Mouse (Mus musculus): Measurements from ENCODE around the gene Rheb. TPM values are rescaled to one million over a fixed set of nuclear protein-coding genes. Genes with fewer than 3 reads are reported as not detected.
"Not testable (repeated sequence)": the region's sequence is repeated elsewhere in the genome, so short reads cannot be mapped to it uniquely, and the experiment has no call there.

Rheb gene
- polyA plus RNA-seq, 1 experiment from 2014 or later, result 228 TPM

DNA sequence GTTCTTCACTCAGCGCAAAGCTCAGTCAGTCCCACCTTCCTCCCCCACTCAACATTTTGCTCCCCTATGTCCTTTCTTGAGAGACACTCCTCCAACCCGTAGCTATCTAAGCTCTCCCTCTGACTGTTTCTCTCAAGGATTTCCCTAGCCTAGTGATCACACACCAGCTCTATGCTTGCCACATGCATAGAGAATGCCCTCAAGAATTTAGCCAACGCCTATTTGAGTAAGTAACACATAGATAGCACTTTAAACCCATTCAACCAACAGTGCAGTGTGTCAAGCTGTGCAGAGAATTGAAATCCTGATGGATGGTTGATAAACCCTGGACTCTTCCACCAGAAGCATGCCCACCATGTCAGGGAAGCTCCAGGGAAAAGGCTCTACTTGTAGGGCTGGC lies 10.5 kb downstream of the Rheb start:
- no peaks in the 10 kb centered on the region for H3K27me3 ChIP-seq (replicated peaks)
- no peak overlapping the region for H3K9ac ChIP-seq
- no peak overlapping the region for H3K27ac ChIP-seq

DNA sequence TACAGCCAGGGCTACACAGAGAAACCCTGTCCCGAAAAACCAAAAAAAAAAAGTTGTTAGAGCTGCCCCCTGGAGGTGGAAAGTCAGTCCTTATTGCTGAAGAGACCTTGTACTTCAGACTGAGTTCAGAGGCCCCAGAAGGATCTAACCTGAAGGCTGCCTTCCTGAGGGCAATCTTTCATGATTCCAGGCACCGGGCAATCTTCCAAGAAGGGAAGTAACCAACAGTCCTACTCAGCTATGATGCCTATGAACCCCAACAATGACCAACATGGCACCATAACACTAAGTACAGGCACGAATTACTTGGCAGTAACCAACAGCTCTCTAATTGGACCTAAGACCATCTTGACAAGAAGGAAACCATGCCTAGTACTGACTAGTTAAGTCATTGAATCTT lies 14.0 kb downstream of the Rheb start:
- no peaks in the 10 kb centered on the region for H3K9me3 ChIP-seq
- no peak overlapping the region for H3K4me2 ChIP-seq
- no peak overlapping the region for H3K27ac ChIP-seq
- no peak overlapping the region for H3K4me3 ChIP-seq
- no peaks in the 10 kb centered on the region for H3K27me3 ChIP-seq (replicated peaks)
- H3K9ac ChIP-seq, result no peak overlapping the region
- 97% methylated on average over 3 of the region's 3 CpGs for WGBS
- H3K4me1 ChIP-seq, result peaks cover 20% of the 10 kb centered on the region
- no peak for ATAC-seq (replicated peaks)
- no peaks in the 10 kb centered on the region for H3K36me3 ChIP-seq (replicated peaks)

More for the DNA sequence above, 10.5 kb downstream of the Rheb start:
- WGBS, result 92% methylated on average over 3 of the region's 3 CpGs
- no peak for ATAC-seq (replicated peaks)
- no peak overlapping the region for H3K4me2 ChIP-seq
- H3K36me3 ChIP-seq (replicated peaks), result no peaks in the 10 kb centered on the region
- H3K4me3 ChIP-seq, result no peak overlapping the region
- no peaks in the 10 kb centered on the region for H3K9me3 ChIP-seq
- H3K4me1 ChIP-seq, result peaks cover 6% of the 10 kb centered on the region; the same call in 1 of the 2 replicates

GRCm38 (mm10) chr5:24827173-24827572 lies 15.3 kb downstream of the Rheb start:
- Histone ChIP-seq H3K4me1 (peaks cover 21% of the 10 kb centered on the region), H3K9me3 (no peaks in the 10 kb centered on the region), H3K27me3 (replicated peaks) (no peaks in the 10 kb centered on the region), H3K36me3 (replicated peaks) (no peaks in the 10 kb centered on the region), H3K4me3 (no peak overlapping the region), H3K9ac (no peak overlapping the region), H3K27ac (no peak overlapping the region), H3K4me2 (no peak overlapping the region)
- no peak for ATAC-seq (replicated peaks)
- WGBS, result 90% methylated on average over 2 of the region's 2 CpGs

GRCm38 (mm10) chr5:24826056-24826770 lies 16.2 kb downstream of the Rheb start:
- H3K9me3 ChIP-seq, result no peaks in the 10 kb centered on the region
- H3K4me1 ChIP-seq, result peaks cover 25% of the 10 kb centered on the region
- H3K4me3 ChIP-seq, result no peak overlapping the region
- no peak for ATAC-seq (replicated peaks)
- H3K27me3 ChIP-seq (replicated peaks), result no peaks in the 10 kb centered on the region
- H3K4me2 ChIP-seq, result no peak overlapping the region
- WGBS, result 91% methylated on average over 9 of the region's 9 CpGs
- no peaks in the 10 kb centered on the region for H3K36me3 ChIP-seq (replicated peaks)
- no peak overlapping the region for H3K9ac ChIP-seq
- no peak overlapping the region for H3K27ac ChIP-seq

- Histone ChIP-seq H3K36me3 (replicated peaks) (no peaks in the 10 kb centered on the region), H3K9me3 (no peaks in the 10 kb centered on the region), H3K4me3 (no peak overlapping the region), H3K4me1 (peaks cover 26% of the 10 kb centered on the region), H3K27me3 (replicated peaks) (no peaks in the 10 kb centered on the region), H3K4me2 (no peak overlapping the region), H3K27ac (no peak overlapping the region), H3K9ac (no peak overlapping the region)
- WGBS, result 81% methylated on average over 4 of the region's 4 CpGs
- no peak for ATAC-seq (replicated peaks)
Observed at GRCm38 (mm10) chr5:24825365-24826055, 16.9 kb downstream of the Rheb start.

DNA sequence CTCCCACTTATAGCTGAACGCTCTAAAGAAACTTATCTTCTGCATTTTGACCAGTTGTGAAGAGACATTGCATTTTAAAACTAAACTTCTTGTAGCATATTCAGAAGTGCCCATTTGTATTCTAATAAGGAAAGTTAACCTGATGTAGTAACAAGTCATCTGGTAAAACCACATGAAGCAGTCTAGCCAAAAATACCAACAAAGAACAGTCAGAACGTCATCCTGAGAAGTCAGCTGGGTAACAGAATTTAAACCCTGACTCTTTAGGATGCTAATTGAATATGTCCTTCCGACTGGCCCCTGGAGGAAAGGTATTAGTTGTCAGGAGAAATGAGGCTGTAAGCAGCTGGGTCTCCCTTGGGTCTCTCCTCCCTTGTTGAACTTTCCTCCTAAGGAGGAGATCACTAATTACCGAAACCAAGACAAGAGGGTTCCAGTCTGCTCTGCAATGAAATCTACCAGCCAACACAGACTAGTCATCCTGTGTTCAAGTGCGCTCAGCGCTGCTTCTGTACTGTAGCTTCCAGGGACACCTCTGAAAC lies 18.5 kb downstream of the Rheb start:
- WGBS, result 69% methylated on average over 6 of the region's 6 CpGs
- no peak overlapping the region for H3K4me3 ChIP-seq

GRCm38 (mm10) chr5:24822781-24823180 lies 19.6 kb downstream of the Rheb start:
- no peak for ATAC-seq (replicated peaks)
- H3K9me3 ChIP-seq, result no peaks in the 10 kb centered on the region
- H3K27ac ChIP-seq, result no peak overlapping the region
- WGBS, result 74% methylated on average over 3 of the region's 3 CpGs
- no peaks in the 10 kb centered on the region for H3K27me3 ChIP-seq (replicated peaks)
- H3K4me2 ChIP-seq, result no peak overlapping the region
- no peak overlapping the region for H3K9ac ChIP-seq
- H3K4me1 ChIP-seq, result peaks cover 26% of the 10 kb centered on the region
- no peaks in the 10 kb centered on the region for H3K36me3 ChIP-seq (replicated peaks)
- H3K4me3 ChIP-seq, result no peak overlapping the region

More for the DNA sequence above, 18.5 kb downstream of the Rheb start:
- Histone ChIP-seq H3K9ac (no peak overlapping the region), H3K4me2 (no peak overlapping the region), H3K27ac (0 out of 2 replicates have a peak overlapping the region, but pooled peaks have one; percentile 3), H3K4me1 (peaks cover 26% of the 10 kb centered on the region), H3K9me3 (no peaks in the 10 kb centered on the region), H3K27me3 (replicated peaks) (no peaks in the 10 kb centered on the region), H3K36me3 (replicated peaks) (no peaks in the 10 kb centered on the region)
- no peak for ATAC-seq (replicated peaks)

DNA sequence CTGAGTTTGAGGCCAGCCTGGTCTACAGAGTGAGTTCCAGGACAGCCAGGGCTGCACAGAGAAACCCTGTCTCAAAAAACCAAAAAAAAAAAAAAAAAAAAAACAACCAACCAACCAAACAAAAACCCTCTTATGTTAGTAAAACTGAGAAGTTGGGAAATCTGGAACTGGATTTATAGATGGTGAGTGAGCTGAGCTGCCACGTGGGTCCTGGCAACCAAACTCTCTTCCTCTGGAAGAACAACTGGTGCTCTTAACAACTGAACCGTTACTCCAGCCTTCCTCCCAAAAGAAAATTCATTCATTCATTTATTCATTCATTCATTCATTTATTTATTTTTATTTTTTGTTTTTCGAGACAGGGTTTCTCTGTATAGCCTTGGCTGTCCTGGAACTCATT lies 20.2 kb downstream of the Rheb start:
- H3K4me2 ChIP-seq; H3K9me3 ChIP-seq; H3K27me3 ChIP-seq (replicated peaks); H3K9ac ChIP-seq; H3K27ac ChIP-seq; H3K36me3 ChIP-seq (replicated peaks); ATAC-seq (replicated peaks); H3K4me3 ChIP-seq: not testable (repeated sequence)
- peaks cover 26% of the 10 kb centered on the region for H3K4me1 ChIP-seq
- 90% methylated on average over 3 of the region's 3 CpGs for WGBS

- peaks cover 23% of the 10 kb centered on the region for H3K4me1 ChIP-seq
- ATAC-seq (replicated peaks), result no peak
- no peaks in the 10 kb centered on the region for H3K27me3 ChIP-seq (replicated peaks)
- H3K4me2 ChIP-seq, result no peak overlapping the region
- no peak overlapping the region for H3K27ac ChIP-seq
- WGBS, result 86% methylated on average over 3 of the region's 3 CpGs
- H3K4me3 ChIP-seq, result no peak overlapping the region
- H3K9ac ChIP-seq, result no peak overlapping the region
- 0 out of 2 replicates have a peak, but pooled peaks cover 10% of the 10 kb centered on the region for H3K36me3 ChIP-seq (replicated peaks)
- no peaks in the 10 kb centered on the region for H3K9me3 ChIP-seq
Observed at GRCm38 (mm10) chr5:24821403-24821841, 21.0 kb downstream of the Rheb start.

DNA sequence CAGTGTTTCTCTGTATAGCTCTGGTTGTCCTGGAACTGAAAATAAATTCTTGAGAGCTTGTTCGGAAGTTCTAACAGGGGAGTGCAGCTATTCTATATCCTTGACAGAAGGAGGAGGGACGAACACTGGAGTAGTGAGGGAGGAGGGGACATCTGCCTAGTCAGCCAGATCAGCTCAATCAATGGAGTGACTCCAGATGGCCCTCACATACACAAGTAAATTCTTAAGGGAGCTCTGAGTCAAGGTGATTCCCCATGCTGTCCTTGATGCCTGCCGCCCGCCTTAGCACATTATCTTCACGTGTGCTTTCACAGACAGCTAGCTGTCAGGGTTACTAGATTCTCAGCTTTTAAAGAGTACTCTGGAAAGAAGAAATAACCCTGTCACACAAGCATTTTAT lies 21.8 kb downstream of the Rheb start:
- no peak for ATAC-seq (replicated peaks)
- H3K9ac ChIP-seq, result no peak overlapping the region
- no peaks in the 10 kb centered on the region for H3K9me3 ChIP-seq
- H3K4me3 ChIP-seq, result no peak overlapping the region
- peaks cover 20% of the 10 kb centered on the region for H3K4me1 ChIP-seq
- H3K36me3 ChIP-seq (replicated peaks), result 0 out of 2 replicates have a peak, but pooled peaks cover 11% of the 10 kb centered on the region
- 53% methylated on average over 5 of the region's 5 CpGs for WGBS
- no peak overlapping the region for H3K4me2 ChIP-seq
- no peak overlapping the region for H3K27ac ChIP-seq
- no peaks in the 10 kb centered on the region for H3K27me3 ChIP-seq (replicated peaks)

- Histone ChIP-seq H3K36me3 (replicated peaks) (peaks cover 20% of the 10 kb centered on the region; the same call in 1 of the 2 replicates), H3K4me2 (no peak overlapping the region), H3K4me3 (no peak overlapping the region), H3K4me1 (peaks cover 5% of the 10 kb centered on the region; the same call in 1 of the 2 replicates), H3K9ac (no peak overlapping the region), H3K9me3 (no peaks in the 10 kb centered on the region), H3K27ac (no peak overlapping the region), H3K27me3 (replicated peaks) (no peaks in the 10 kb centered on the region)
- no peak for ATAC-seq (replicated peaks)
- WGBS, result 49% methylated on average over 4 of the region's 4 CpGs
Observed at GRCm38 (mm10) chr5:24817191-24817590, 25.2 kb downstream of the Rheb start.

GRCm38 (mm10) chr5:24813946-24814345 lies 28.5 kb downstream of the Rheb start:
- Histone ChIP-seq H3K4me3 (no peak overlapping the region), H3K9me3 (no peaks in the 10 kb centered on the region), H3K4me2 (no peak overlapping the region), H3K9ac (no peak overlapping the region), H3K4me1 (no peaks in the 10 kb centered on the region), H3K36me3 (replicated peaks) (peaks cover 35% of the 10 kb centered on the region; the same call in 1 of the 2 replicates), H3K27me3 (replicated peaks) (no peaks in the 10 kb centered on the region), H3K27ac (no peak overlapping the region)
- WGBS, result 91% methylated on average over 3 of the region's 3 CpGs
- no peak for ATAC-seq (replicated peaks)
